Mouse (Mus musculus) central nervous system, embryonic 14 days (tissue): ENCODE measurements around the gene Upk3b. TPM values are rescaled to one million over a fixed set of nuclear protein-coding genes. Genes with fewer than 3 reads are reported as not detected.

Source experiments
- polyA plus RNA-seq: library from polyadenylated mRNA; depleted of rRNA; stranded (reverse); fragments of >200 nt; gene quantifications from 2 replicates; pipeline ENCODE4 v1.2.3, GENCODE M21; 2012; rRNA removed

The Upk3b gene
- polyA plus RNA-seq, result 0.05 and 0.06 TPM in 2 replicates

DNA sequence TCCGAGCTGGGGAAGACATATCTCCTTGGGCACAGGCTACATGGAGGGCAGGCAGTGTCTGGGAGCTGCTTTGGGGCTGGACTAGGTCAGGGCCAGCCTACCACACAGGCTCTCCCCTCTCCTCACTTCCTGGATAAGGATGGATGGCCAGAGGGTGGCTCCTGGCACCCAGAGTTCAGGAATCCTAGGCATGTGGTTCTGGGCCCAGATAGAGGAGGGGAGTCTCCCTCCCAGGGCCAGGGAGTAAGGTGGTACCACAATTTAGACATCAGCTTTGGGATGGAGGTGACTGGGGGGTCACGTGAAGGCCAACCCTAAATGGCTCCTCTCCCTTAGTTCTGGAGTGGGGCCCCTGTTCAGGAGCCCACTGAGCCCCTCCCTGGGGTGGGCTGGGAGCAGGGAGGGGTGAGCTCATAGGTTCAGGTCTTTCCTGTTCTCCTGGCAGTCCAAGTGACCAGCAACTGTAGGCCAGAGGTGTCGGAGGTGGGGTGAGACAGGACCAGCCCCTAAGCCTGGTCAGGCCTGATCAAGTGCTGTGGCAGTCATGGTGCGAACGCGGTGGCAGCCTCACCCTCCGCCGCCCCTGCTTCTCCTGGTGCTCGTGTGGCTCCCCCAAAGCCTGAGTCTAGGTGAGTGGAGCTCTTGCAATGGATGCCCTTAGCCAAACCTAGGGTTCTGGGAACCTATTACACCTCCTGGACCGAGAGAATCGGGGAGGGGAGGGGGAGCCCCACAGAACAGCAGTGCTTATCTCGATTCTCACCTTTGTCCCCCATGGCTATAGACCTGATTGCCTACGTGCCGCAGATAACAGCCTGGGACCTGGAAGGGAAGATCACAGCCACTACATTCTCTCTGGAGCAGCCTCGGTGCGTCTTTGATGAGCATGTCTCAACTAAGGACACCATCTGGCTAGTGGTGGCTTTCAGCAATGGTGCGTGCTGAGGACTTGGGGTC, at the start of gene Upk3b:
TSS of gene Upk3b (plus strand) at position 239 of the 957 bp plus-strand sequence.

GRCm38 (mm10) chr5:135994725-135995687, 43.3 kb upstream of the Upk3b start, which contains the start of gene Dtx2:
Gene Dtx2 (plus strand): TSS chr5:135994800.

GRCm38 (mm10) chr5:136054301-136055077, 16.2 kb downstream of the Upk3b start, which contains the start of gene Upk3bl:
Gene Upk3bl (plus strand): TSS chr5:136054492.

DNA sequence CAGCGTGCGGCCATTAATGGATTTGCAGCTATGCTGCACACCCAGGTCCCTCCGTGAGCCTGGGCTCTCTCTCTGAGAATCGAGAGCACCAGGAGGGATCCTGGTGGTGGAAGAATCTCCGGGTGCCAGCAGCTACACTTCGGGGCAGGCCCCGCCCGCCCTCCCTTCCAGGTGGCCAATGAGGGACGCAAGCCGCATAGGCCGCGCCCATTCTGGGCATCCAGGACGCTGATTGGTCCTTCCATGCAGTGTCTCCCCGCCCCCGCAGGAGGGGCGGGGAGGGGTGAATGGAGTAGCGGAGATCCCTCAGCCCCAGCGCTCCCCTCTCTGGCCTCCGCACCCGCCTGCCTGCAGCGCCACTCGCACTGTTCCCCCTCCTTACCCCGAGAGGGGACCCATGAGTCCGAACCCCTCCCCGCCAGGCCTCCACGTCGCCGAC, 45.4 kb downstream of the Upk3b start, which contains the start of gene Rasa4:
TSS of gene Rasa4 (plus strand) at position 248 of the 439 bp plus-strand sequence.

Other genes starting within 250 kb of the Upk3b start
- gene Srrm3, start 231.6 kb upstream of the Upk3b start, polyA plus RNA-seq, result 61.5 and 62.5 TPM in 2 replicates
- gene Hspb1, start 150.6 kb upstream of the Upk3b start, polyA plus RNA-seq, result 6.5 and 41.2 TPM in 2 replicates
- 308 and 310 TPM in 2 replicates for gene Ywhag, start 103.9 kb upstream of the Upk3b start, polyA plus RNA-seq
- 2.4 and 3.6 TPM in 2 replicates for gene Ssc4d, start 64.0 kb upstream of the Upk3b start, polyA plus RNA-seq
- 0.15 and 0.24 TPM in 2 replicates for gene Zp3, start 58.4 kb upstream of the Upk3b start, polyA plus RNA-seq
- 22.9 and 23.0 TPM in 2 replicates for gene Dtx2, start 43.7 kb upstream of the Upk3b start, polyA plus RNA-seq
- 1.3 TPM in 1 of 2 replicates, not detected in the other for gene Upk3bl, start 16.0 kb downstream of the Upk3b start, polyA plus RNA-seq
- gene Rasa4, start 45.4 kb downstream of the Upk3b start, polyA plus RNA-seq, result 14.0 and 26.2 TPM in 2 replicates
- gene Polr2j, start 78.1 kb downstream of the Upk3b start, polyA plus RNA-seq, result 158 and 166 TPM in 2 replicates
- 53.3 and 61.2 TPM in 2 replicates for gene Lrwd1, start 97.6 kb downstream of the Upk3b start, polyA plus RNA-seq
- 16.4 and 17.7 TPM in 2 replicates for gene Alkbh4, start 97.7 kb downstream of the Upk3b start, polyA plus RNA-seq
- 37.5 and 40.2 TPM in 2 replicates for gene Orai2, start 132.2 kb downstream of the Upk3b start, polyA plus RNA-seq
- gene Prkrip1, start 160.5 kb downstream of the Upk3b start, polyA plus RNA-seq, result 47.9 and 50.5 TPM in 2 replicates
- 41.6 and 46.5 TPM in 2 replicates for gene Sh2b2, start 208.1 kb downstream of the Upk3b start, polyA plus RNA-seq